Mouse (Mus musculus): ENCODE results near the gene Leo1.
A peak's percentile ranks its signal among the peaks of the same experiment; 100 is the strongest.

Leo1 gene

DNA sequence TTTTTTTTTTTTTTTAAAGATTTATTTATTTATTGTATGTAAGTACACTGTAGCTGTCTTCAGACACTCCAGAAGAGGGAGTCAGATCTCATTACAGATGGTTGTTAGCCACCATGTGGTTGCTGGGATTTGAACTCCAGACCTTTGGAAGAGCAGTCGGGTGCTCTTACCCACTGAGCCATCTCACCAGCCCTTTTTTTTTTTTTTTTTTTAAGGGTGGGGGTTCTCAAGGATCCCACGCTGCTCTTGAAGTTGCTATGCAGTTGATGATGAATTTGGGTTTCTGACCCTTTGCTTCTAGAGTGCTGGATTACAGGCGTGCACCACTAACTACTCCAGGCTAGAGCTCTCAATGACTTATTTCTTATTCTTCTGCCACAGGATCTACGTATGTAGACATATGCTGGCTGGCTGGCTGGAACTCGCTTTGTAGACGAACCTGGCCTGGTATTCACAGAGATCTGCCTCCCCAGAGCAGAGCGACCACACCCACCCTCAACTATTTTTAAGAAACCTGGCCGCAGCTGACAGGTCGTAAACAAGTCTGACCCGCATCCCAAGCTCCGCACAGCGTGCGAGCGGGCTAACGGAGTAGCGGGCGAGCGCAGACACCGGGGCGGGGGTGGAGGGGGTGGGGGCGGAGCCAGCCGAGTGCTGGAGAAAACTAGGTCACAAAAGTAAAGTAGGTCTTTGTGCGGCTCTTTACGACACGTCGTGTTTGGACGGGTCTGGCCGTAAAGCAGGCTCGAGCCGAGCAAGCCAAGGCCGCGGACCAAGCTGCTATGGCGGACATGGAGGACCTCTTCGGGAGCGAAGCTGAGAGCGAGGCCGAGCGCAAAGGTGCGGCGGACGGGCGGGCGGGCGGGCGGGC, at the start of gene Leo1:
Leo1 (plus strand) TSS at position 729 of the 871 bp plus-strand sequence.
- DNase-seq (ENCODE audit: low read depth) = peak; percentile 78

GRCm38 (mm10) chr9:75393251-75393650, 48.1 kb upstream of the Leo1 start:
- no peak for DNase-seq (ENCODE audit: low read depth)

GRCm38 (mm10) chr9:75395971-75396370, 45.4 kb upstream of the Leo1 start:
- no peak for DNase-seq (ENCODE audit: low read depth)

DNA sequence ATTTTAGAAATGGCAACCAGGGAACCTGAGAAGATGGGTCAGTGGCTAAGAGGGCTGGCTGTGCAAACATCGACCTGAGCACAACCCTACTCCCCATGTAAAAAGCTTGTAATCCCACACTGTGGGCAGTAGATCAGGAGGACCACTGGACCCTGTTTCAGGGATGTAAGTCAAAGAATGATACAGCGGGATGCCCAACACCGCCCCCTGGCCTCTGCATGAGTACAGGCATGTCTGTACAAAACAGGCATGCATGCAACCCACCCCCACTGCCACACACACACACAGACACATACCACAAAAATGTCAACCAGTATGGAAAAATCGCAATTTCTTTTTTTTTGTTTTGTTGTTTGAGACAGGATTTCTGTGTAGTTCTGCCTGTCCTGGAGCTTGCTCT, 42.3 kb upstream of the Leo1 start:
- no peak for DNase-seq (ENCODE audit: low read depth)

DNA sequence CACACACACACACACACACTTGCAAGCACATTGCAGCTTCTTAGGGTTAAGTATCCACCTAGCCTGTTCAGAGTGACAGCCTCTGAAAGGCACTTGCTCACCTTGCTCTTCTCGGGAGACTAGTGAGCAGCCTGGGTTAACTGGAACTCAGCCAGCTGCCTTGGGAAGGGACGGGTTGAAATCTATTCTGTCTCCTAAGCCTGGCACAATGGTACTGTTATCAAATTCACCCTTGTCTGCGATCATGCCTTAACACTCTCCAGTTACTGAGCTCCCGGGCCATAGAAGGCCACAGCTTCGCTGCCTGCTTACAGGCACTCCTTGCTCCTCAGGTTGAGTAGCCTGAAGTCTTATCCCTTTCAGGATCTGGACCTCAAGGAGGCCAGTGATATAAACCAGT, 40.7 kb upstream of the Leo1 start:
- DNase-seq (ENCODE audit: low read depth) = no peak

DNA sequence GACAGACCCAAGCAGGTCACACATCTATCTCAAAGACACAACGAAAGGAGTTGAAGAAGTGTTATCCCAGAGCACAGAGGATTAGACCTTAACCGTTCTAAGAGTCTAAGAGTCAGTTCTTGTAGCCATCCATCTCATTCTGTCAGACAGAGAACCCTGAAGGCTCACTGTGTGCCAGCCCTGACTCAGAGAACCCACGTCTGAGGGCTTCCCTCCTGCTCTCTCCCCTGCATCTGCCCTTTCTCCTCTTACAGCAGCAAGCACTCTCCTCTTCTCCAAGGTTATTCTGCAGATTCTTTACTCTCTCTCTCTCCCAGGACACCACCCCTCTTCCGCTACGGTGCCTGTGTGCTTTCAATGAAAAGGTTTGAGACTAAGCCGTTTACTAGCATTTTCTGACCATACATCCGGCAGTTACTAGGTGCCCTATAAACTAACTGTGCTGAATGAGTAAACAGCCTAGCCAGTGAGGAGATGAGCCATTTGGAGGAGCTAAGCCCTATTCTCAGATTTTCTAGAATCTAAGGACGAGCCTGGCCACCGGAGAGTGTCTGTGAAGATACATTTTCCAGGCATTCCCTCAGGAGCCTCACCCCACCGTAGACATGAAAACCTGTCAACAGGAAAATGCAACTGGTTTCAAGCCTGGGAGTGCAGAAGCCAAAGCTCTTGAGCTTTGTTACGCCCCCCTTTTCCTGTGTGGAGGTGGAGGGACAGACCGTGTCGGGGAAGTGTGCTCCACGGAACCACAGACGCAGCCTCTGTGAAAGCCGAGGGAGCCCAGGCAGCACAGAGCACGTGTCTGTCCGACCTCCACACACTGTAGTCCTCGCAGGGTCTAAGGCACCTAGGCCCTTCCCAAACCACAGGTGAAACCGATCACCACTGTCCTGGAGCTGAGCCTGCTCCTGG, 39.5 kb upstream of the Leo1 start:
- DNase-seq (ENCODE audit: low read depth) = no peak

GRCm38 (mm10) chr9:75403520-75403919, 37.8 kb upstream of the Leo1 start:
- DNase-seq (ENCODE audit: low read depth) = no peak

DNA sequence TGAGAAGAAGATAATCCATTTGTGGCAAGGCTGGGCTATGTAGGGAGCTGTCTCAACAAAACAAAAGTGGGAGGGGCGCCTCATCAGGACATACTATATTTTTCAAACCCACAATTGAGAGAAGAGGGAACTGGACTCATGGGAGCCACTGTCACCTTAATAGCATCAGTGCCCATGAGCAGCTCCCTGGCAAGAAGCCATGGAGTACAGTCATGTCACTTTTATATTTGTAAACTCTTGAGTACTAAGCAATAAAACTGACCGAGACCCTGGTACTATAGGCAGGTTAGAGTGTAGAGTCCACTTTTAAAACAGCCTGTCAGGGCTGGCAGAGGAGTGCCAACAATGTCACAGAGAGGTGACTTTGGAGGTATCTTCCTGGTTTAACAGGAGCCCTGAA, 35.2 kb upstream of the Leo1 start:
- DNase-seq (ENCODE audit: low read depth) = no peak

- DNase-seq (ENCODE audit: low read depth) = peak; percentile 53
Measured at GRCm38 (mm10) chr9:75407803-75408202, 33.5 kb upstream of the Leo1 start.

DNA sequence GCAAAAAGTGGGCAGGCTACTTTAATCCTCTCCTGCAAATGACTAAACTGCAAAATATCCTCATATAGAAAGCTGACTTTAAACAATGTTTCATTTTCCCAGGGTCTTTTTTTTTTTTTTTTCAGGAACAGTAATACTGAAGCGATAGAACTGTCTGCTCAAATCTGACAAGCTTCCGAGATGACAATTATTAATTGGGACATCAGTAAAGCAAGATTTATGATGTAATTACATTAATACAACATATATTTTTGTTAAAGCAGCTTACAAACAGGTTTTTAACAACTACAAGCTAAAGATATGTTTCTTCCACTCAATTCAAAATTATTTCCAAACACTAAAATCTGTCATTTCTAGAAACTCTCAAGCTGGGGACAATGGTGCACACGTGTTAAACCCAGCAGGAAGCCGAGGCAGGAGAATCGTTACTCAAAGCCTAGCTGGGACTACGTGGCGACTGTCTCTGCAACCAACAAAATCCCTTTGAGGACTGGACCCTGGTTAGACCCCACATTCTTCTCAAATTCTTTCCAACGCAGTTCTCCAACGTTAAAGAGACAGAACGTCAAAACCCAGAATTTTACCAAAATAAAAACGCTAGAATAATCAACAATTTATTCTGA, 33.0 kb upstream of the Leo1 start:
- no peak for DNase-seq (ENCODE audit: low read depth)

DNA sequence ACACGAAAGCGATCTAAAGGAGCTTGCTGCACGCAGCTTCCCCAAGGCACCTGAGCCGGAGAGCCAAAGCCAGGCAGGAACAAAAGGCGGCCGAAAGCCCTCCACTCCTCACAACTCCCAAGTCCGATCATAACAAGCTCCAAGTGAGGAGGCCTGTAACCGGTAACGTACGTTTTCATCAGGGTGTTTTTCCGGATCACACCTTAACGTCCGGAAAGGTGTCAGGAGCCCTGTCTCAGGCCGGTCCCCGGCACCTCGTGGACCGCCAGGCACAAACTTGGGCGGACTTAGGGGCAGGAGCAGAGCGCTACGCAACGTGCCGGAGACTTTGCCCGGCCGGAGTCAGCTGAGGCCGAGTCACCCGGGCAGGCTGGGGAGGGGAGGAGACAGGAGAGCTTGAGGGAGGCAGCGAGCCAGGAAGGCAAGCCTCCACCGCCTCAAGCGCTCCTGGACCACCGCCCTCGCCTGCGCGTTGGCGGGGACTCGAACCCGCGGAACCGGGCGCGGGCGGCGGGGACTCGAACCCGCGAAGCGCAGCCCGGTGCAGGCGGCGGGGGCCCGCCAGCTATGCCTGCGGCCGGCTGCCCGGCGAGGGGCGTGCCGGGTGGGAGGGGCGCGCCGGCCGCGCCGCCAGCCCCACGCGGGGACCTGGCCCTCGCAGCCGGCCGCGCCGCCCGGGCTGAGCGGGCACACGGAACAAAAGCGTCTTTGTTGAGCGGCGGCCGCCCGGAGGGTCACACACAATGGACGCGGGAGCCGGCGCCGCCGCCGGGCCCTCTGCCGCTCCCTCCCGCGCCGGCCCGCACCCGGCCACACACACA, 32.1 kb upstream of the Leo1 start:
- DNase-seq (ENCODE audit: low read depth) = no peak

DNA sequence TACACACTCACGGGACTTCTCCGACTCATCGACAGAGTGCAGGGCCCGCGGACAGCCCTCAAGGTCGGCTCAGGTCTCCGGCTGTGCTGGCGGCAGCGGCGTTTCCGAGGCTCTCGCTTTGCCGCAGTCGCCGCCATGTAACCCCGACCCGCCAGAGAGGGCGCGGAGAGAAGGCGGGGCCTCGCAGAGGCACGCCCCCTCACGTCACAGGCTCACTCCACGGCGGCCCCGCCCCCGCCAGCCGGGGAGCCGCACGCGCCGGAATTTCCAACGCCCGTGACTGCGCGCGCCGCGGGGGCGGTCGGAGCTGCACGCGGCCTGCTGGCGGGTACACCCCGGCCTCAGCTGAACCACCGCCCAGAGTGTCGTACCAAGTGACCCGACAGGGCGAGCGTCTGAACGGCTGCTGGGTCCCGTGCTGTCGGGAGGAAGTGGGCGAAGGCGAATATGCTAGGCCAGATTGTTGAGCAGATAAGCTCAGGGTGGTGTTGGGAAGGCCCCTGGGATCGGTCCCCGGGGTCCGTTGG, 31.4 kb upstream of the Leo1 start, which contains the start of gene Mapk6:
Mapk6 (minus strand) TSS at position 154 of the 527 bp plus-strand sequence.
- DNase-seq (ENCODE audit: low read depth) = peak; percentile 85

DNA sequence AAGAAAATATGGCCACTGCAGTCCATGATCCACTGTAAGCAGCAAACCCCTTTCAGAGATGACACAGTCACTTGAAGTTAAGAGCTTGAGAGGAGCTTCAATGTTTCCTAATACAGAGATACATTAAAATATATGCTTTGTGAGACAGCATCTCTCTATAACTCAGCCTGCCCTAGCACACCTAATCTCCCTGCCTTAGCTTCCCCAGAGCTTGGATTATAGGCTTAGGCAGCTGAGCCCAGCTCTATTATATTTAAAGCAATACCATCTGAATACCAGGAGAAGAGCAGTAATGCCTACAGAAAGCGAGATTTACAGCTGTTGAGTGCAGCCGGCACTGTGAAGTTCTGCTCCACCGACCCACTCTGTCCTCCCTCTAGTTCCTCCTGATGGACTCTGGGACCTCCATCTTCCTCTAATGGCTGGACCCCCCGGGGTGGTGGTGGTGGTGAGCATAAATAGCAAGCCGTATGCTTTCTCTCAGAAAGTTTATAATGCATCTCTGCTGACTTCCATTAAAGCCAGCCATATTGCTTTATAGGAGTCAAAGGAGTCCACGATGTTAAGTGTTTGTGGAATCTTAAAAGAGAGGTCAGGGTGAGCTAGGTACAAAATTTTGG, 30.3 kb upstream of the Leo1 start:
- no peak for DNase-seq (ENCODE audit: low read depth)

GRCm38 (mm10) chr9:75411584-75411983, 29.7 kb upstream of the Leo1 start:
- no peak for DNase-seq (ENCODE audit: low read depth)

GRCm38 (mm10) chr9:75413206-75413605, 28.1 kb upstream of the Leo1 start:
- no peak for DNase-seq (ENCODE audit: low read depth)

DNA sequence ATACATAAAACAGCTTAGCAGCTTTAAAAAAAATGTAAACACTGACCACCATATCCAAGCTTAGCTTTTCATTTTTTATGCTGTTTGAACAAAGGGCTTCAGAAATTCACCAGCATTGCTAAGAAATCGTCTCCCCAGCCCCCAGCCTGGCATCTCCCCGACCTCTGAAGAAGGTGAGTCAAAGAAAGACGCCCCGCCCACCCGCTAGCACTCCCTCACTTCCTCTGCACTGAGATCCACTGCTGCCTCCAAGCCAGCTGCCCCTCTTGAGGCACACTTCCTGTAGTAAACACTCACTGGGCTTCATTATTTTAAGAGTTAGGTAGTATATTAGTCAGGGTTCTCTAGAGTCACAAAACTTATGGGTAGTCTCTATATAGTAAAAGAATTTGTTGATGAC, 27.1 kb upstream of the Leo1 start:
- no peak for DNase-seq (ENCODE audit: low read depth)

DNA sequence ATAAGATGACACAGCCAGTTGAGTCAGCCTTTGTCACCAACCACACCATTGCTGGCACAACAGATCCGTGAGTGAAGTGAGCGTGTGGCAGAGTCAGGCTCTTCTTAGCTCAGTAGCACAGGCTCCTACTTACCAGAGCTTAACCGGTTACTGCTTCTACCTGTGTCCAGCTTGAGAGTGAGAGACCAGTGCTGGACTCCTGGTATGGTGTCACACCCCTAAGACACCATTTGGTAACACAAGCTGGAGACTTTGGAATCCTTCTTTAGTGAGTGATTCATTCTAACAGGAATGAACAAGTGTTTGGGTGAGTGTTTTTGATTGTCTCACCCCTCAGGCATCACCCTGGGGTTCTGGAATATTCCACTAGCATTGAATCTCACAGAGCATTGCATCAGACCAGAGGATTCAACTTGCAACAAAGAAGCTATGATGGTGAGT, 19.1 kb upstream of the Leo1 start:
- no peak for DNase-seq (ENCODE audit: low read depth)

DNA sequence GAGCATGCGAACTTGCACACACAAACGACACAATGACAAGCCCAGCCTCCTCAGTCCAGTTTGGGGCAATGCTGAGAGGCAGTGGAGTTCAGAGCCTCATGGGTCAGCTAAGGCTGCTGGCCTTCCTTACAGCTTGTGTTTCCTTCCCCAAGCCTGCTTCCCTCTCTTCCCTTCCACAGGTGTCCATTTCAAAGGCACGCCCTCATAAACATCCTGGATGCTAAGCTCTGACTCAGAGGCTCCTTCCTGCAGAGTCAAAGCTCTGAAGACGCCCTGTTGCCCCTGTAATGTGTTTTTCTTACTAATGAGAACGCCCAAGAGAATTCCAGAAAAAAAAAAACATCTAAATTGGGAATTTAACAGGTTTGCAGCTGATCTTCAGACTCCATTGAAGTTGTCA, 17.6 kb upstream of the Leo1 start:
- DNase-seq (ENCODE audit: low read depth) = no peak

GRCm38 (mm10) chr9:75424358-75425150, 16.8 kb upstream of the Leo1 start:
- DNase-seq (ENCODE audit: low read depth) = no peak
